Mouse (Mus musculus): ENCODE measurements around the gene Olfr398.

The Olfr398 gene

GRCm38 (mm10) chr11:73990307-73990706 lies at the start of gene Olfr398:
TSS of gene Olfr398 (minus strand) at chr11:73990407.
- DNase-seq (ENCODE audit: low spot score), result no peak

- no peak for DNase-seq (ENCODE audit: low spot score)
Measured at GRCm38 (mm10) chr11:73993115-73993514, 2.9 kb upstream of the Olfr398 start.

GRCm38 (mm10) chr11:73960517-73960916 lies 29.7 kb downstream of the Olfr398 start, which contains the start of gene Olfr397:
TSS of gene Olfr397 (plus strand) at chr11:73960817.
- no peak for DNase-seq (ENCODE audit: low spot score)

GRCm38 (mm10) chr11:73936377-73936776 lies 53.8 kb downstream of the Olfr398 start, which contains the start of gene Olfr23:
TSS of gene Olfr23 (plus strand) at chr11:73936677.
- DNase-seq (ENCODE audit: low spot score), result no peak

Data from ovary, postnatal 10 days (tissue).